Mouse (Mus musculus): Measurements from ENCODE around the gene Fam213b.

The Fam213b gene

GRCm38 (mm10) chr4:154898506-154899446 lies at the start of gene Fam213b:
Gene Fam213b, minus strand, starts transcription at chr4:154899135.
- in situ Hi-C loops (cut with MboI, MseI): no loop called here

- in situ Hi-C loops (cut with MboI, MseI): no loop called here
These were observed 49.4 kb upstream of the Fam213b start for GRCm38 (mm10) chr4:154948066-154948939.

- in situ Hi-C loops (cut with MboI, MseI): no loop called here
These were observed 47.4 kb upstream of the Fam213b start for GRCm38 (mm10) chr4:154946319-154946718.

GRCm38 (mm10) chr4:154944121-154944590 lies 45.2 kb upstream of the Fam213b start:
- in situ Hi-C loops (cut with MboI, MseI): no loop called here

- in situ Hi-C loops (cut with MboI, MseI): no loop called here
These were observed 44.5 kb upstream of the Fam213b start for GRCm38 (mm10) chr4:154943323-154944039.

GRCm38 (mm10) chr4:154942632-154943322 lies 43.8 kb upstream of the Fam213b start:
- in situ Hi-C loops (cut with MboI, MseI): no loop called here

- in situ Hi-C loops (cut with MboI, MseI): no loop called here
These were observed 42.9 kb upstream of the Fam213b start for GRCm38 (mm10) chr4:154941831-154942230.

- in situ Hi-C loops (cut with MboI, MseI): no loop called here
These were observed 41.2 kb upstream of the Fam213b start for GRCm38 (mm10) chr4:154940156-154940555.

GRCm38 (mm10) chr4:154937746-154938145 lies 38.8 kb upstream of the Fam213b start:
- in situ Hi-C loops (cut with MboI, MseI): loop anchor here (10.0 kb wide), 1 partner anchor 1087 kb away; the partner anchor contains the start of gene Tnfrsf18

GRCm38 (mm10) chr4:154936542-154937255 lies 37.8 kb upstream of the Fam213b start:
- in situ Hi-C loops (cut with MboI, MseI): loop anchor here (10.0 kb wide), 1 partner anchor 1088 kb away; the partner anchor contains the start of gene Tnfrsf18

GRCm38 (mm10) chr4:154935788-154936187 lies 36.9 kb upstream of the Fam213b start:
- in situ Hi-C loops (cut with MboI, MseI): loop anchor here (10.0 kb wide), 1 partner anchor 1089 kb away; the partner anchor contains the start of gene Tnfrsf18

- in situ Hi-C loops (cut with MboI, MseI): loop anchor here (10.0 kb wide), 1 partner anchor 1090 kb away; the partner anchor contains the start of gene Tnfrsf18
These were observed 35.9 kb upstream of the Fam213b start for GRCm38 (mm10) chr4:154934800-154935199.

- in situ Hi-C loops (cut with MboI, MseI): loop anchor here (10.0 kb wide), 1 partner anchor 1091 kb away; the partner anchor contains the start of gene Tnfrsf18
These were observed 34.5 kb upstream of the Fam213b start for GRCm38 (mm10) chr4:154933306-154933907.

GRCm38 (mm10) chr4:154929088-154929660 lies 30.2 kb upstream of the Fam213b start:
- in situ Hi-C loops (cut with MboI, MseI): no loop called here

- in situ Hi-C loops (cut with MboI, MseI): no loop called here
These were observed 29.6 kb upstream of the Fam213b start, which contains the start of gene Tnfrsf14 for GRCm38 (mm10) chr4:154928395-154929087. Gene Tnfrsf14, minus strand, starts transcription at chr4:154928563.

GRCm38 (mm10) chr4:154927899-154928337 lies 29.0 kb upstream of the Fam213b start:
- in situ Hi-C loops (cut with MboI, MseI): no loop called here

GRCm38 (mm10) chr4:154926969-154927898 lies 28.3 kb upstream of the Fam213b start:
- in situ Hi-C loops (cut with MboI, MseI): no loop called here

Measured in T-helper 1 cell (primary cell).